ENCODE assay signal across 9 mouse cellular contexts in the genomic region with DNA sequence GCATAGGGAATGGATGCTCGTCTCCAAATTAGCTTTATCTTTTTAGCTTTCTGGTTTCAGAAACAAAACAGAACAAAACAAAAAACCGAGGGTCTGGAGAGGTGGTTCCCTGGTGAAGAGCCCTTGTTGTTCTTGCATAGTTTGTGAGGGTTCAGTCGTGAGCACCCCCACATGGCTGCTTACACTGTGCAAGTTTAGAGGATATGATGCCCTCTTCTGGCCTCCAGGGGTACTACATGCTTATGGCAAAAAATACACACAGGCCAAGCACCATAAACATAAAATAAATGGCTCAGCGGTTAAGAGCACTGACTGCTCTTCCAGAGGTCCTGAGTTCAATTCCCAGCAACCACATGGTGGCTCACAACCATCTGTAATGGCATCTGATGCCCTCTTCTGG.
DNase-seq lines count a peak whose midpoint lies in the region; ATAC-seq and TF ChIP-seq lines count a peak whose summit lies in the region.
"Had no signal": no experiment of that assay in that cellular context is flagged by ENCODE, and none has a peak within 500 bp of the region (broad histone marks: within the 10 kb centered on the region; RNA-seq: fewer than 3 reads in every experiment).

No protein-coding gene starts in this region.

- 19% methylated on average over 4 of the region's 4 CpGs for WGBS in embryonic facial prominence, embryonic 15.5 days
- 22% methylated on average over 4 of the region's 4 CpGs for WGBS in lung, postnatal 0 days

- H3K4me1 ChIP-seq in E14TG2a.4 (replicated peaks; ENCODE audit: low read depth, low read length), result peaks cover 4% of the 10 kb centered on the region
- H3K4me1 ChIP-seq in embryonic facial prominence, embryonic 15.5 days, result 0 out of 2 replicates have a peak, but pooled peaks cover 6% of the 10 kb centered on the region
- no peaks in the 10 kb centered on the region for H3K4me1 ChIP-seq in lung, postnatal 0 days (ENCODE audit: insufficient read depth, low read depth, low read length)

- no peaks in the 10 kb centered on the region for H3K9me3 ChIP-seq in E14TG2a.4 (ENCODE audit: low read length)
- H3K9me3 ChIP-seq in embryonic facial prominence, embryonic 15.5 days (replicated peaks), result no peaks in the 10 kb centered on the region
- no peaks in the 10 kb centered on the region for H3K9me3 ChIP-seq in lung, postnatal 0 days (ENCODE audit: low read length)
- H3K9me3 ChIP-seq: limb, embryonic 12.5 days had no signal

- 0 out of 2 replicates have a peak, but pooled peaks have one; percentile 54 for ATAC-seq in embryonic facial prominence, embryonic 15.5 days (ENCODE audit: insufficient number of reproducible peaks, low FRiP score, low TSS enrichment, low read depth)
- peak; percentile 83 for ATAC-seq in lung, postnatal 0 days

- H3K36me3 ChIP-seq in E14TG2a.4 (ENCODE audit: insufficient read depth, low read length), result no peaks in the 10 kb centered on the region
- no peaks in the 10 kb centered on the region for H3K36me3 ChIP-seq in embryonic facial prominence, embryonic 15.5 days
- no peaks in the 10 kb centered on the region for H3K36me3 ChIP-seq in lung, postnatal 0 days (ENCODE audit: insufficient read depth, low read length)
- H3K36me3 ChIP-seq: limb, embryonic 12.5 days had no signal

- DNase-seq in adrenal gland, postnatal 10 days, result peak; percentile 78
- DNase-seq in heart, postnatal 4 days, result peak; percentile 78
- DNase-seq in layer of hippocampus, adult 9-10 months (ENCODE audit: low spot score), result peak; percentile 61
- DNase-seq in lung, postnatal 0 days (ENCODE audit: low spot score), result peak; percentile 82
- DNase-seq in retina, postnatal 1 day, result peak; percentile 91
- no peak for DNase-seq in MN1 (ENCODE audit: low spot score)

- TF ChIP-seq EP300 in lung, postnatal 0 days (IDR thresholded peaks at IDR 0.05), result no peak

- no peaks in the 10 kb centered on the region for H3K27me3 ChIP-seq in E14TG2a.4 (ENCODE audit: insufficient read depth, low read length)
- H3K27me3 ChIP-seq in embryonic facial prominence, embryonic 15.5 days, result no peaks in the 10 kb centered on the region
- H3K27me3 ChIP-seq in lung, postnatal 0 days (replicated peaks; ENCODE audit: insufficient read depth, low read length), result no peaks in the 10 kb centered on the region
- H3K27me3 ChIP-seq: limb, embryonic 12.5 days had no signal

- H3K27ac ChIP-seq in embryonic facial prominence, embryonic 15.5 days (replicated peaks), result no peak overlapping the region
- no peak overlapping the region for H3K27ac ChIP-seq in lung, postnatal 0 days (ENCODE audit: low read length)
- H3K27ac ChIP-seq: limb, embryonic 12.5 days had no signal

- H3K9ac ChIP-seq in embryonic facial prominence, embryonic 15.5 days, result no peak overlapping the region
- H3K9ac ChIP-seq in lung, postnatal 0 days (replicated peaks; ENCODE audit: low read depth), result no peak overlapping the region
- H3K9ac ChIP-seq: limb, embryonic 12.5 days had no signal

- H3K4me2 ChIP-seq in embryonic facial prominence, embryonic 15.5 days (replicated peaks), result no peak overlapping the region
- H3K4me2 ChIP-seq in lung, postnatal 0 days (replicated peaks; ENCODE audit: low read depth, low read length), result no peak overlapping the region
- H3K4me2 ChIP-seq: limb, embryonic 12.5 days had no signal

- H3K4me3 ChIP-seq in E14TG2a.4 (replicated peaks; ENCODE audit: low read length), result no peak overlapping the region
- H3K4me3 ChIP-seq in embryonic facial prominence, embryonic 15.5 days (replicated peaks), result no peak overlapping the region
- H3K4me3 ChIP-seq in lung, postnatal 0 days (ENCODE audit: low read depth, low read length), result no peak overlapping the region
- H3K4me3 ChIP-seq: limb, embryonic 12.5 days had no signal

- peak; percentile 65 for TF ChIP-seq CTCF in E14TG2a.4 (conservative IDR thresholded peaks at IDR 0.05; ENCODE audit: low read length)
- peak; percentile 90 for TF ChIP-seq CTCF in lung, postnatal 0 days (IDR thresholded peaks at IDR 0.05)
